Mouse (Mus musculus): ENCODE results near the gene Rd3l. TPM values are rescaled to one million over a fixed set of nuclear protein-coding genes. Genes with fewer than 3 reads are reported as not detected.

Rd3l gene
- polyA plus RNA-seq, 1 experiment from 2014 or later: not detected

DNA sequence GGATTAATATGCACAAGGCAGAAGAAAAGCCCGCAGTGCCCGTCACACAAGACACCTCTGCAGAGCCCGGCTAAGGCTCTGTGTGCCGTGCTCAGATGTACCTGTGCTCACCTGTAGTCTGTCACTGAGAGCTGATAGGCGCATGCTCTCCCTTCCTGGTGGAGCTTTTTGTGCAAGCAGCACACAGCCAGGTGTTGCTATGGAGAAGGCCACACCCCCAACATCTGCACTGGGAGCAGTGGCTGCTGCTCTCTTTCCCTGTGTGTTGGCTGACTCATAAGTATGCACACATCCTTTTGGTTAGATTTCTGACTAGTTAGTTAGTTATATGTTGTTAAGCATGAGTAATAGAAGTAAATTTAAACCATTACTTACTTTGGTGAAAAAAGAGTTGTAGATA lies 11.5 kb upstream of the Rd3l start:
- WGBS: 89% methylated on average over 5 of the region's 5 CpGs
- H3K4me1 ChIP-seq: no peaks in the 10 kb centered on the region
- H3K9me3 ChIP-seq (replicated peaks): no peaks in the 10 kb centered on the region
- H3K27ac ChIP-seq: no peak overlapping the region
- H3K4me3 ChIP-seq: no peak overlapping the region
- no peaks in the 10 kb centered on the region for H3K36me3 ChIP-seq
- H3K27me3 ChIP-seq (ENCODE audit: low read depth, poor library complexity, severe bottlenecking): 0 out of 2 replicates have a peak, but pooled peaks cover 3% of the 10 kb centered on the region
- no peak for DNase-seq (ENCODE audit: low spot score)

DNA sequence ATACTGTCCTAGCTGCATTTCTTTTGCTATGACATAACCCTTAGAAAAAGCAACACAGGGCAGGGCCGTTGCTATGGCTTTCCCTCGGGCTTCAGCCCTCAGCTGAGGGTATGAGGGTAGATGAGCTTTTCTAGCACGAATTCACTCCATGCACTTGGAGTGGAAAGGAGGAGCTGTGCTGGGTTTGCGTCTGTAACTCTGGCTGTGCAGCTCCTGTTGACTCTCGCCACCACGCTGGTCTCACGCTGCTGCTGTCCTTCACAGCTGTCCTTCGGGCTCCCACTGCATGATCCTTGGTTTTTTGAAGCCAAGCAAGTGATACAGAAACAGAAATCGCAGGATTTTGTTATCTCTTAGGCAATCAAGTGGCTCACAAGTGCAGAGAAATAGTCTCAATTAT lies 5.6 kb upstream of the Rd3l start:
- DNase-seq (ENCODE audit: low spot score): no peak
- 59% methylated on average over 9 of the region's 9 CpGs for WGBS
- H3K36me3 ChIP-seq: no peaks in the 10 kb centered on the region

DNA sequence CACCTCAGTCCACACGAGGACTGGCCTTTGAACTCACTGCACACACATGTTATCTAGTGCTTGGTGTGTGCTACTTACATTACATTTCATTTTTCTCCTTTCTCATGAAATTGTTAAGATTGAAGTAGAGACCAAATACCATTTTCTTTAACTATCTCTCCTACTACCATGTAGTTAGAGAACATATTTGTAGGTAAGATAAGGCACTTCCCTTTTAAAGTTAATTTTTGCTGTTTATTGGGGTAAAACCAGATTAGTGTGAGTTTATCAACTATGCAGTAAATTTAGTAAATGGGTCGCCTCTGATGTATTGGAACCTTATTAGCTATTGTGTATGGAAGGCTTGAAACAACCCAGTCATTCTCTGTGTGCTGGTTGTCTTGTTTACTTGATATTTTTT lies 2.0 kb upstream of the Rd3l start:
- Histone ChIP-seq H3K36me3 (no peaks in the 10 kb centered on the region), H3K4me1 (no peaks in the 10 kb centered on the region), H3K27ac (no peak overlapping the region), H3K27me3 (ENCODE audit: low read depth, poor library complexity, severe bottlenecking) (0 out of 2 replicates have a peak, but pooled peaks cover 3% of the 10 kb centered on the region), H3K9me3 (replicated peaks) (no peaks in the 10 kb centered on the region), H3K4me3 (no peak overlapping the region)
- no peak for DNase-seq (ENCODE audit: low spot score)
- 82% methylated on average over 2 of the region's 2 CpGs for WGBS

More for the DNA sequence above, 5.6 kb upstream of the Rd3l start:
- 0 out of 2 replicates have a peak, but pooled peaks cover 3% of the 10 kb centered on the region for H3K27me3 ChIP-seq (ENCODE audit: low read depth, poor library complexity, severe bottlenecking)
- no peak overlapping the region for H3K4me3 ChIP-seq
- no peak overlapping the region for H3K27ac ChIP-seq
- no peaks in the 10 kb centered on the region for H3K4me1 ChIP-seq
- H3K9me3 ChIP-seq (replicated peaks): no peaks in the 10 kb centered on the region

DNA sequence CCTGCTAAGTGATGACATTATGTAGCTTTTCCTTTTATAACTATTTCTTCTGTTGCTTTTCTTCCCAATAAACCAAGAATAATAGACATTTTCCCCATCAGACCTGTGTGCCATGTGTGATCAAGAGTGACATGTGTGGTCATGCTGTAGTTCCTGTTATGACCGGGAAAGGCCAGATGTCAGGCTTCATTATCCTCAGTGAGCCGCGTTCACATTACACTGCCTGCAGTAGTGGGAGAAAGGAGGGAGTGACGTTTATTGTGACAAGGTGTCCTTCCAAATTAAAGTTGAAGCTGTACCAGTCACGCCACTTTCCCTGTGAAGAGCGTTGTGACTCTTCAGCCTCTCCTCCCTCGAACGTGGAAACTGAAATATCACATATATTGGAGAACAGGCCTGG lies 714 bp upstream of the Rd3l start:
- no peak overlapping the region for H3K4me3 ChIP-seq
- no peaks in the 10 kb centered on the region for H3K27me3 ChIP-seq (ENCODE audit: low read depth, poor library complexity, severe bottlenecking)
- WGBS: 78% methylated on average over 8 of the region's 8 CpGs
- H3K9me3 ChIP-seq (replicated peaks): no peaks in the 10 kb centered on the region
- H3K27ac ChIP-seq: no peak overlapping the region
- DNase-seq (ENCODE audit: low spot score): no peak
- H3K4me1 ChIP-seq: no peaks in the 10 kb centered on the region
- H3K36me3 ChIP-seq: no peaks in the 10 kb centered on the region

DNA sequence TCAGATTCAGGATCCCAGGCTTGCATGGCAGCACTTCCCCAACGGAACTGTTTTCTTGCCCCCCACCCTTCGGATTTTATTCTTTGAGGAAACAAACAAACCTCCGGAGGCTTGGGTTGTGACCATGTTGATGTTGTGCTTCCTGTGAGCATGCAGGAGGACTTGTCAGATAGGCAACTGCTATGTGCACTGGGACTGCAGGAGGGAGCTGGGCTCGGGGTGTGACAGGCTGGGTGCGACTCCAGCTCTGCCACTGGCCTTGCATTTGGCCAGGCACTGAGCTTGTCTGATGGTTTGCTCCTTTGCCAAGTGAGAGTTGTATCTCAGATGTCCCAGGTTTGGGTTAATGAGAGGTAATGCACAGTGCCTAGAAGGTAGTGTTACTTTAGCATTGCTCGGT lies 2.8 kb downstream of the Rd3l start:
- WGBS: 82% methylated on average over 6 of the region's 6 CpGs
- H3K9me3 ChIP-seq (replicated peaks): no peaks in the 10 kb centered on the region
- no peaks in the 10 kb centered on the region for H3K4me1 ChIP-seq
- no peak overlapping the region for H3K27ac ChIP-seq
- H3K36me3 ChIP-seq: no peaks in the 10 kb centered on the region
- no peaks in the 10 kb centered on the region for H3K27me3 ChIP-seq (ENCODE audit: low read depth, poor library complexity, severe bottlenecking)
- H3K4me3 ChIP-seq: no peak overlapping the region
- DNase-seq (ENCODE audit: low spot score): no peak

GRCm38 (mm10) chr12:111977138-111977537 lies 4.0 kb downstream of the Rd3l start:
- 56% methylated on average over 6 of the region's 6 CpGs for WGBS
- H3K4me3 ChIP-seq: no peak overlapping the region
- H3K9me3 ChIP-seq (replicated peaks): no peaks in the 10 kb centered on the region
- H3K36me3 ChIP-seq: no peaks in the 10 kb centered on the region
- H3K27me3 ChIP-seq (ENCODE audit: low read depth, poor library complexity, severe bottlenecking): no peaks in the 10 kb centered on the region
- no peak for DNase-seq (ENCODE audit: low spot score)
- H3K27ac ChIP-seq: no peak overlapping the region
- no peaks in the 10 kb centered on the region for H3K4me1 ChIP-seq

- no peak overlapping the region for H3K4me3 ChIP-seq
- H3K36me3 ChIP-seq: no peaks in the 10 kb centered on the region
- no peaks in the 10 kb centered on the region for H3K4me1 ChIP-seq
- H3K27ac ChIP-seq: no peak overlapping the region
- no peaks in the 10 kb centered on the region for H3K9me3 ChIP-seq (replicated peaks)
- WGBS: 92% methylated on average over 6 of the region's 6 CpGs
- no peak for DNase-seq (ENCODE audit: low spot score)
- no peaks in the 10 kb centered on the region for H3K27me3 ChIP-seq (ENCODE audit: low read depth, poor library complexity, severe bottlenecking)
These were observed 6.5 kb downstream of the Rd3l start for GRCm38 (mm10) chr12:111974578-111974977.

- Histone ChIP-seq H3K27ac (no peak overlapping the region), H3K36me3 (no peaks in the 10 kb centered on the region), H3K4me3 (no peak overlapping the region), H3K4me1 (no peaks in the 10 kb centered on the region), H3K27me3 (ENCODE audit: low read depth, poor library complexity, severe bottlenecking) (no peaks in the 10 kb centered on the region), H3K9me3 (replicated peaks) (no peaks in the 10 kb centered on the region)
- WGBS: 90% methylated on average over 10 of the region's 10 CpGs
- DNase-seq (ENCODE audit: low spot score): no peak
These were observed 8.6 kb downstream of the Rd3l start for GRCm38 (mm10) chr12:111972504-111972903.

DNA sequence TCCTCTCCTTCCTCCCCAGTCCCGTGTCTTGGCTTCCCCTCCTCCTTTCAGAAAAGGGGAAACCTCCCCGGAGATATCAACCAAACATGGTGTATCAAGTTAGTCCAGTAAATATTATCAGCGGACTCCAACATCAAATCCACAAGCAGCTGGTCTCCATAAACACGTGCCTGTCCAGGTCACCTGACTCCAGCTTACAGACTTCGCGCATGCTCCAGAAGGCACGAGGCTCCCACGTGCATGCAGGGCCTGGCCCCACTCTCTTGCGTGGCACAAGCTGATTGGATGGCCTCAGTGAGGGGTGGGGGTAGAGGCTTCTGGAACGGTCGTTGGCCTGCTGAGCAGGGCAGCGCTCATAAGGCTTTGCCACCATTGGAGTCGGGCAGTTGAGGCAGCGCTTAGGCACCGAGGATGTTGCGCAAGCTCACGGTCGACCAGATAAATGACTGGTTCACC lies 9.9 kb downstream of the Rd3l start, which contains the start of gene Tdrd9:
Gene Tdrd9, plus strand, starts transcription at position 329 of the 456 bp plus-strand sequence.
- 88% methylated on average over 18 of the region's 18 CpGs for WGBS
- H3K4me3 ChIP-seq: no peak within 1 kb of the TSS

DNA sequence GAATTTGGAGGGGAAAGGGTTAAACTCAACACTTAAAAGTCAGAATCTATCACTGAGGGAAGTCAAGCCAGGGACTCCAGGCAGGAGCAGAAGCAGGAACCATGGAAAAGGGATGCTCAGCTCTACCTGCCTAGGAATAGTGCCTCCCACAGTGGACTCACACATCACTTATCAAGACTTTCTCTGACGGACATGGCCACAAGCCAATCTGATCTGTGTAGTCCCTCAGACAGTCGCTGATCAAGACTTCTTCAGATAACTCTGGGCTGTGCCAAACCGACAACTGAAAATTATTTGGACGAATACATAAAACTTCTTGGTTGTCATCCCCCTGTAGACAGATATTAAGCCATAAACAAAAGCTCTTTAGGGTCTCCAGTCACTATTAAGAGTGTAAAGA lies 11.0 kb downstream of the Rd3l start:
- Histone ChIP-seq H3K27me3 (ENCODE audit: low read depth, poor library complexity, severe bottlenecking) (no peaks in the 10 kb centered on the region), H3K9me3 (replicated peaks) (no peaks in the 10 kb centered on the region), H3K4me3 (no peak overlapping the region), H3K27ac (no peak overlapping the region), H3K4me1 (peaks cover 12% of the 10 kb centered on the region), H3K36me3 (no peaks in the 10 kb centered on the region)
- 86% methylated on average over 4 of the region's 4 CpGs for WGBS
- no peak for DNase-seq (ENCODE audit: low spot score)

More for the DNA sequence above, 9.9 kb downstream of the Rd3l start, which contains the start of gene Tdrd9:
- Histone ChIP-seq H3K36me3 (no peaks in the 10 kb centered on the region), H3K27me3 (ENCODE audit: low read depth, poor library complexity, severe bottlenecking) (no peaks in the 10 kb centered on the region), H3K9me3 (replicated peaks) (no peaks in the 10 kb centered on the region), H3K4me1 (peaks cover 1% of the 10 kb centered on the region), H3K27ac (no peak within 1 kb of the TSS)
- no peak for DNase-seq (ENCODE audit: low spot score)

- WGBS: under 1% methylated on average over 37 of the region's 37 CpGs
- peak within 1 kb of the TSS; percentile 90 for H3K27ac ChIP-seq
These were observed 14.4 kb downstream of the Rd3l start, which contains the start of gene Atp5mpl for GRCm38 (mm10) chr12:111966683-111967173. Atp5mpl (minus strand) TSS chr12:111966977.

GRCm38 (mm10) chr12:111963339-111963738 lies 17.8 kb downstream of the Rd3l start:
- WGBS: 93% methylated on average over 5 of the region's 5 CpGs
- DNase-seq (ENCODE audit: low spot score): no peak
- Histone ChIP-seq H3K4me3 (no peak overlapping the region), H3K4me1 (peaks cover 13% of the 10 kb centered on the region), H3K27ac (no peak overlapping the region), H3K27me3 (ENCODE audit: low read depth, poor library complexity, severe bottlenecking) (no peaks in the 10 kb centered on the region), H3K36me3 (peaks cover 58% of the 10 kb centered on the region), H3K9me3 (replicated peaks) (no peaks in the 10 kb centered on the region)

More at GRCm38 (mm10) chr12:111966683-111967173, 14.4 kb downstream of the Rd3l start, which contains the start of gene Atp5mpl:
- peaks cover 13% of the 10 kb centered on the region for H3K4me1 ChIP-seq
- no peaks in the 10 kb centered on the region for H3K27me3 ChIP-seq (ENCODE audit: low read depth, poor library complexity, severe bottlenecking)
- H3K9me3 ChIP-seq (replicated peaks): no peaks in the 10 kb centered on the region
- DNase-seq (ENCODE audit: low spot score): peak; percentile 100
- peaks cover 27% of the 10 kb centered on the region for H3K36me3 ChIP-seq
- H3K4me3 ChIP-seq: peak within 1 kb of the TSS; percentile 94

DNA sequence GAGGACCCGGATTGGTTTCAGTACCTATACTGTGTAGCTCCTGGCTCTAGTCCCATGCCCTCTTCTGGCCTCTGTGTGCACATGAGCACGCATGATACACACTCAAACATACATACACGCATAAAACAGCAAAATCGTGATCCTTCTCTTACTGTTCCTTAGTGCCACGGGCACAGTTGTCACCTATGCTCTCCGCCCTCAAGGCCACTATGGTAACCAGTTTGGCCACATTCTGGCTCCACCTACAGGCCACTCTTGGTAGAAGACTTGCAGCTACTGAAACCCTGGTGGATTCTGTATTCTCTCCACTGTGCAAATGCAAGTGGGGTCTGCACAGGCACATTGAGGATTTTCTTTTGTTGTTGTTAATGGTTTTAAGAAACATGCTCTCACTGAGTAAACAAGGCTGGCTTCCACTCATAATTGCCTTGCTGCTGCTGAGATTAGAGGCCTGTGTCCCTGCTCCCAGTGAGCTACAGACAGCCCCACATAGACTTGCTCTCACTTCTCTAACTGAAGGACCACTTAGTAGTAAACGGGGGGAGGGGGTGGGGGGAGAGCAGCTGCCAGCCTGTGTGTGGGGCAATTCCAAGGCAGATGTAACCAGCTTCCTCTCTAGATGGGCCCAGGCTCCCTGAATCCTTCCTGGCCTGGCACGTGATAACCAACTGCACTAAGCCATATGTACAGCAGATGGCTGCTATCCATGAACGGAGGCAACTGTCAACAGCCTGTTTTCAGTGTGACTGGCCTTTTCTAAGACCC lies 22.8 kb downstream of the Rd3l start:
- WGBS: 48% methylated on average over 9 of the region's 9 CpGs
- Histone ChIP-seq H3K4me3 (no peak overlapping the region), H3K36me3 (peaks cover 45% of the 10 kb centered on the region), H3K27me3 (ENCODE audit: low read depth, poor library complexity, severe bottlenecking) (no peaks in the 10 kb centered on the region), H3K4me1 (no peaks in the 10 kb centered on the region), H3K9me3 (replicated peaks) (no peaks in the 10 kb centered on the region), H3K27ac (no peak overlapping the region)
- DNase-seq (ENCODE audit: low spot score): peak; percentile 72
